Mouse (Mus musculus) kidney, postnatal 14 days (tissue): ENCODE data around the gene Pus7l.

Experiments used
- DNase-seq: peaks from one replicate; pipeline ENCODE4 v3.0.0; 2022; ENCODE audit warnings: mixed read lengths

Gene Pus7l

GRCm38 (mm10) chr15:94475975-94476374 lies 67.4 kb downstream of the Pus7l start:
- DNase-seq = no peak
